Mouse (Mus musculus): ENCODE results near the gene Gm10309.
"Not testable (repeated sequence)": the region's sequence is repeated elsewhere in the genome, so short reads cannot be mapped to it uniquely, and the experiment has no call there.

Gm10309 gene

GRCm38 (mm10) chr17:86509871-86510270, 4.8 kb upstream of the Gm10309 start:
- DNase-seq (ENCODE audit: low spot score) = peak; percentile 53

- DNase-seq (ENCODE audit: low spot score) = no peak
Observed at GRCm38 (mm10) chr17:86508212-86508490, 3.1 kb upstream of the Gm10309 start.

DNA sequence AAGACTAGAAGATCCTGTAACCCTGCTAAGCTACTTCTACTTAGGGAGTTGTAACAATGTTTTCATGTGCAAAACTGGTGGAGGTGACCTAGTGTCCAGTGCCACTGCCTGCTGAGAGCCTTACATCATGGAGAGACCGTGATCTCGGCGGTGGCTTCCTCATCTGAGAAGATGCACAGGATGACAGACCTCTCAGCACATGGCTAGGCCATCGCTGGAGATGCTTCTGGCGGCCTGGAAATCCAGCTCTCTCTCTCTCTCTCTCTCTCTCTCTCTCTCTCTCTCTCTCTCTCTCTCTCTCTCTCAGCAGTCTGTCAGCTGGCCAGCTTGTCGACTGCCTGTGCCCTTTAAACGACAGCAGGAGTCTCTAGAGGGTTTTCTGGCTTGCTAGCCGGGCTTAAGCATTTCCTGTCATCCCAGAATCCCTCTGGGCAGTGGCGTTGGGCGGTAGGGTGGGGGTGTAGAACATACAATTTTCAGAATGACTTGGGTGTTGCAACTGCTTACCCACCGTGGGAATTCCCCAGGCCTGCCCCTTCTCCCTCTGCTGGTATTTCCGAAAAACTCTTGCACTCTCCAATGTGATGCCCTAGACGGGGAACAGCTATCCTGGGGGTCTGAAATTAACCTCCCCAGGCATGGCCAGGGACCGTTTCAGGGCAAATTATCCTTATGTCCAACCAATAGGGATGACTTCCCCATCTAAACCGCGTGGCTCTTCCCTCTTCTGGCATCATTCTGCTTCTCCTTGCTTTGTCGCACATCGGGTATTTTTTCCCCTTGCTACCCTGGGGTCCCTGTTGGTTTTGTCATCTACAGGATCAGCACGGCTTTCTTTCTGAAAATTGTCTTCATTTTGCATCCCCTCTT, 2.5 kb upstream of the Gm10309 start:
- peak; percentile 79 for DNase-seq (ENCODE audit: low spot score)

DNA sequence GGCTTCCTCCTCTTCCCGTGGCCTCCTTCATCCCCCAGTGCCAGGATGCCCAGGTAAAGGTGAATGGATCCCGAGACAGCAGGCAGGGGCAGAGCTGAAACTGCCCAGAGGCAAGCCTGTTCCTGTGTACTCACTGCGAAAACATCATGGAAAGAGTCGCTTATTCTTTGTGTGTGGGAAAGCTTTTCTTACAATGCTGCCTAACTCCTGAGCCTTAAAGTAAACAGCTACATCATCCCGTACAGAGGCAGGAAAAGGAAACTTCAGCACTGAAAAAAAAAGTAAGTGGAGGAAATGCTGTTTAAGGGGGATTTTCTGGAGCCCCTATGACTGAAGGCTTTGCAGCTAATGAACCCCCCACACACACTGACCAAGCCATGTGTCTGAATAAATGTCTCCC, 1.8 kb upstream of the Gm10309 start:
- no peak for DNase-seq (ENCODE audit: low spot score)

DNA sequence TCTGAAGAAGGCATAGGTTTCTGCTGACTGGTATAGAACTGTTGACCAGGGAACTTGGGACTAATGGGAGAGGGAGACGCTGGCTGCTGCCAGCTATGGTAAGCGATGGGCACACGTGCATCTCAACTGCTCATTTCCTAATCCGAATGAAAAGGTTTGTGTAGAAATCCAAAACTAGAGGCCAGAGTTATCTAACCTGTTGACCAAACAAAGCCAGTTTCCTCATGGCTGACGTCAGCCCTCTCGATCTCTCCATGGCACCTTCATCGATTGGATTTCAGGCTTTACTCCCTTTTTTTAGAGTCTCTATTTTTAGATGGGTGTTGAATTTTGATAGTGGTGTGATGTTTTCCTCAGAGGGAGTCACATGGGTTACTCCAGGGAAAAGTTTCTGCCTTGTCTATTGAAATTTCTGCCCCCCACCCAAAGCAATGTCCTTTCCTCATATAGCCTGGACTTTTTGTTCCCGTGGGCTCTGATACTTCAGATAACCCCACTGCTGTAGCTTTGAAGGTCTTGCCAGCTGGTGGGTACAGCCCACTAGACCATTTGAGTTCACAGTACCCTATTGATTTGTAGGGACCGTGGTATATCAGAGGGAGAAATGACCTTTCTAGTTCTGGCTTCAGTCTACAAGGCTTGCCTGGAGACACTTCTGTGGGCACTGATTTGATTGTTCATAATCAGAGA, 1.7 kb downstream of the Gm10309 start:
- DNase-seq (ENCODE audit: low spot score) = no peak

DNA sequence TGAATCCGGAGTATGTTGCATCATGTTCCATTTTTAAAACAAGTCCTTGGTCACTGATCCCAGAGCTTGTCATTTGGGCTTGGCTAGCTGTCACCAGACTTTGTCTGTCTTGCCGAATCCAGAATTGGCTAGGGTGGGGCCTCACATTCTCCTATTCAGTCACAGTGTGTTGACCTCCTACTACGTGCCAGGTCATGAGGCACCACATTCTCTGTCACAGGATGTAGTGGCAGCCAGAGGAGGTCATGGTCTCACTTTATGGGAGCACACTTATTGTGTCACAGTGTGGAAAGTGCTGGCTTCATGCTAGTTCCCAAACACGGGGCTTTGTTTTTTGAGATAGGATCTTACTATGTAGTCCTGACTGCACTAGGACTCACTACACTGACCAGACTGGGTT, 3.6 kb downstream of the Gm10309 start:
- DNase-seq (ENCODE audit: low spot score) = no peak

DNA sequence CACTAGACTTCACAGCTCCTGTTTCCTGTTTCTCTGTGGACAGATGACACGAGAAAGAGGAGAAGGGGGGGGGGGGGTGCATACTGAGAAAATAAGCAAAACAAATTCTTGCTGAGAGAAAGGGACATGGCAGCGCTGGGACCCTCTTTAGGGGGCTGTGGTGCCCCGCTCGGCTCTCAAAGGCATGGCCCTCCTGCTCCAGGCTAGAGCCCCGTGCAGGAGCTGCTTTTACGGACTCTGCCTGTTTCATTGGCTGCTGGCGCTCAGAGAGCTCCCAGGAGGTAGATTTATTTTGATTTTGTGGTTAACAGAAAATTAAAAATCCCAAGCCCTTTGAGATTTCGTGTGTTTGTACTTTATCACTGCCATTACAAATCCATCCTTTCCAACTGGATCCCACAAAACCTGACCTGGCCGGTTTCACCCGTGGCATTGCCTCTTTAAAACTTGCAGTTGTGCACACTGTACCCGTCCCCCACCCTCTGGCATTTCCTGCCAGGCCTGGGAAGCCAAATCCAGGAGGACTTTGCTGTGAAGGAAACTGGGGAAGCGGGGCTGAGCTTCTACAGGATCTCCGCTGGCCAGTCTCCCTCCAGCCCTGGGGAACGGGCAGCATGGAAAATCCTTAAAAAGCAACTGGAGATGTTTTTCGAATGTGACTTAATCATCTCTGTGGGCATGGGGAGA, 5.5 kb downstream of the Gm10309 start:
- no peak for DNase-seq (ENCODE audit: low spot score)

DNA sequence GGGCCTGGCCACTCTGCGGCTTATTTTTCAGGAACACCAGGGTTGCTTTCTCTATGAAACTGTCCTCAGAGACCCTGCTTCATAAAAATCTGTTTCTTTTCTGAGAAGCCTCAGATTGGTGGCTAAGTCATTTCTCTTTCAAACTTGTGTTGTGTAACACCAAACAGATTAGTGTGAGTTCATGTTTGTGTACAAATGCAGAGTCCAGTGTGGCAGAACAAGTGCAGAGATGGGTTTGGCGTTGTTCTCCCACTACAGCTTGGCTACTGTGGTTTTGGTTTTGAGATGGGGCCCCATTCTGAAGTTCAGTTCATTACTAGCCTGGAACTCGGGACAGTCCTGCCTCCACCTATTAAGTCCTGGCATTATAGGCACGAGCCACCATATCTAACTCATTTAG, 7.7 kb downstream of the Gm10309 start:
- no peak for DNase-seq (ENCODE audit: low spot score)

DNA sequence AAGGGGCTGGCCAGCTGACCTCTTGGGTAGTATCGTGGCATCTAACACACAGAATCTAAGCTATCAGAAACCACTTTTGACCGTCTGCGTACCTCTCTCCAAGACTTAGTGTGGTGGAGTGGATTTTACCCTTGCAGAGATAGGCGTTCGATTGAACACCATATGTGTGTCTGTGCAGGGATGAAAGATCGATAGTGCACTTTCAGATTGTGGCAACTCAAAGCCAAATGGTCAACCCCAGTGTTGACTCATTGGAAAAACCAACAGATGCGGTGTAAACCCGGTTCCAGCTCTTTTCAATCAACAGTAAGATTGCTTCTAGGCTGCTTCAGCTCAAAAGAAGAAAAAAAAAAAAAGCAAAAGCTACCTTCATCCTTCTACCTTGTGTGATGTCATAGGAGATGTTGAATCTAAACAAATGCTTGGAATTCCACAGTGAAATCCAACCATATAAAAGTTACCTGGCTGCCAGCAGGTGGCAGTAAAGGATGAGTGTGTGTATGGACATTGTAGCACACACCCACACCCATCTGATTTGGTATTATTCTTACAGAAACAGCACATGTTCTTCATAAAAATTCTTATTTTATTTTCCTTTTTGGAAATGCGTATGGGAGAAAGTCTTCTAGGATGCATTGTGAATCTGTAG, 8.8 kb downstream of the Gm10309 start:
- peak; percentile 70 for DNase-seq (ENCODE audit: low spot score)

GRCm38 (mm10) chr17:86494895-86495294, 10.1 kb downstream of the Gm10309 start:
- DNase-seq (ENCODE audit: low spot score) = no peak

- DNase-seq (ENCODE audit: low spot score) = no peak
Observed at GRCm38 (mm10) chr17:86494494-86494893, 10.5 kb downstream of the Gm10309 start.

- no peak for DNase-seq (ENCODE audit: low spot score)
Observed at GRCm38 (mm10) chr17:86493891-86494420, 11.1 kb downstream of the Gm10309 start.

GRCm38 (mm10) chr17:86492376-86492775, 12.7 kb downstream of the Gm10309 start:
- DNase-seq (ENCODE audit: low spot score) = no peak

- no peak for DNase-seq (ENCODE audit: low spot score)
Observed at GRCm38 (mm10) chr17:86489827-86490226, 15.2 kb downstream of the Gm10309 start.

GRCm38 (mm10) chr17:86487450-86487849, 17.6 kb downstream of the Gm10309 start:
- no peak for DNase-seq (ENCODE audit: low spot score)

DNA sequence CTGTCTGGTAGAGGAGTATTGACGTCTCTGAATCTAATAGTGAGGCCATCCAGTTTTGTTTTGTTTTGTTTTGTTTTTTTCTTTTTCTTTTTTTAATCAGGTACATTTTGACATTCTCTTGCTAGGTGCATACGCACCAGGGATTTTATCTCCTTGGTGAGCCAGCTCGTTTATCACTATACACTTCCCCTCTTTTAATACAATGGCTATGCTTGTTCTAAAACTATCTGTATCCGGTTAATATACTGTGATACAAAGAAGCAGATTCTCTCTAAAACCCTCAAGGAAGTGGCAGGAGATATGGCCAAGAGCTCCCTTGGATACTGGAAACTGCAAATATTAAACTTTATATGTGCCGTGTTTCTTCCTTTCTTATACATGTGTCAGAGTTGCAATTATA, 18.4 kb downstream of the Gm10309 start:
- no peak for DNase-seq (ENCODE audit: low spot score)

GRCm38 (mm10) chr17:86484087-86484737, 20.8 kb downstream of the Gm10309 start:
- DNase-seq (ENCODE audit: low spot score) = peak; percentile 96

DNA sequence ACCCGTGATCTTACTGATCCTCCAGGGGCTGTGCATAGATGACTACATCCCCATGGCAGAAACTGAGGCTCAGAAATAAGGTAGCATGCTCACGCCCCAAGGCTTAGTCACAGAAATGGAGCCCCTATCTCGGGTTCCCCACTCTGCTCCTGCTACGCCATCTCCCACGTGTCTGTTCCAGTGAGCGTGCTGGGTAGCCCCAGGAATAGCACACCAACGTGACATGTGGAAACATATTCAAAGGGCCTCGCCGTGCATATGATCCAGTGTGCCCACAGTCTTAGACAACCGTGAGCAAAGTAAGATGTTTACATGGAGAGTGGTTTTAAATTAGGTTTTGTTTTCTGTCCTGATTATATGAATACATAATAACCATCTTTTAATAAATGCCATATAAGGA, 22.4 kb downstream of the Gm10309 start:
- DNase-seq (ENCODE audit: low spot score) = no peak

DNA sequence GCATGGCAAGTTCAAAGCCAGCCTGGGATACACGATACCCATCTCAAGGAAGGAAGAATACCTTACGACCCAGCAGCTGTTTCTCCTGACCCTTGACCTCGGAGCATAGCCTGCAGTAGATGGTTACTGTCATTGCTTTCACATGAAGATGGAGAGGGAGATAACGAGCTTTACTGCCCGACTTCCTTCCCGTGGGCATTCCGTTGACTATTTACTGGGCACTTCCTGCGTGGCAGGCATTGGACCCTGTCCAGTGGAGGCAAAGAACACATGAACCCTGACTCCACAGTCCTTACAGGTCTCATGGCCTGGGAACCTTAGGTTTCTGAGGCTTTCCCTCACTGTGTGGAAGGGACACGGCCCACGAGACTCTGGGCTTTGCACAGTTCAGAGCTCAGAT, 25.6 kb downstream of the Gm10309 start:
- DNase-seq (ENCODE audit: low spot score) = no peak

GRCm38 (mm10) chr17:86477401-86477800, 27.6 kb downstream of the Gm10309 start:
- DNase-seq (ENCODE audit: low spot score) = not testable (repeated sequence)

DNA sequence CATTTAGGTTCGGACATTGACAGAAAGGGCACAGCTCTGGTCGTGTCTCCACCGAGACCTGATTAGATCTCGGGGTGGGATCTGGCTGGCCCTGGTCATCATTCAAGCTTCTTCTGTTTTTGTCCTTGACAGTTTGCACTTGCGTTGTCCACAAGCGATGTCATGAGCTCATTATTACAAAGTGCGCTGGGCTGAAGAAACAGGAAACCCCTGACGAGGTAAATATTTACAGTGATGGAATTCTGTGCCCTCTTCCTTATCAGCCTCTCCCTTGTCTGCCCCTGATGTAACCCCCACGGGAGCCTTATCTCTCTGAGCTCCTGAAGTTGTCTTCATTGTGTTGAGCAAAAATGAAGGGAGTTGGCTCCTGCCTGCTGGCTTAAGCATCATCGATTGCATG, 28.4 kb downstream of the Gm10309 start:
- DNase-seq (ENCODE audit: low spot score) = no peak

- no peak for DNase-seq (ENCODE audit: low spot score)
Observed at GRCm38 (mm10) chr17:86471684-86472083, 33.3 kb downstream of the Gm10309 start.
